Mouse (Mus musculus) ovary, postnatal 36 days (tissue): ENCODE results near the gene Hirip3.
"Not testable (repeated sequence)": the region's sequence is repeated elsewhere in the genome, so short reads cannot be mapped to it uniquely, and the experiment has no call there.

Experiments
- DNase-seq: peaks from one replicate; pipeline ENCODE4 v3.0.0; 2022; ENCODE audit warnings: low spot score, mixed read lengths

The Hirip3 gene

GRCm38 (mm10) chr7:126855641-126856040 lies 6.1 kb upstream of the Hirip3 start:
- no peak for DNase-seq

- no peak for DNase-seq
Observed at GRCm38 (mm10) chr7:126856741-126857420, 4.9 kb upstream of the Hirip3 start.

- no peak for DNase-seq
Observed at GRCm38 (mm10) chr7:126860987-126861386, 785 bp upstream of the Hirip3 start.

- peak; percentile 91 for DNase-seq
Observed at GRCm38 (mm10) chr7:126862147-126862784, 494 bp downstream of the Hirip3 start, which contains the start of gene Ino80e. Gene Ino80e (minus strand): TSS chr7:126862377.

GRCm38 (mm10) chr7:126863791-126864190 lies 2.0 kb downstream of the Hirip3 start:
- no peak for DNase-seq

GRCm38 (mm10) chr7:126867534-126867933 lies 5.8 kb downstream of the Hirip3 start:
- no peak for DNase-seq

GRCm38 (mm10) chr7:126868003-126868402 lies 6.2 kb downstream of the Hirip3 start:
- no peak for DNase-seq

GRCm38 (mm10) chr7:126869780-126870519 lies 8.2 kb downstream of the Hirip3 start:
- no peak for DNase-seq

- DNase-seq, result no peak
Observed at GRCm38 (mm10) chr7:126870520-126870891, 8.7 kb downstream of the Hirip3 start.

GRCm38 (mm10) chr7:126877239-126877638 lies 15.5 kb downstream of the Hirip3 start:
- no peak for DNase-seq

- no peak for DNase-seq
Observed at GRCm38 (mm10) chr7:126881040-126881439, 19.3 kb downstream of the Hirip3 start.

- DNase-seq, result no peak
Observed at GRCm38 (mm10) chr7:126883731-126884181, 22.0 kb downstream of the Hirip3 start.

- DNase-seq, result peak; percentile 98
Observed at GRCm38 (mm10) chr7:126884286-126885164, 22.8 kb downstream of the Hirip3 start, which contains the start of gene Taok2. Gene Taok2 (minus strand): TSS chr7:126884703.

GRCm38 (mm10) chr7:126887281-126887680 lies 25.5 kb downstream of the Hirip3 start:
- DNase-seq, result no peak

- no peak for DNase-seq
Observed at GRCm38 (mm10) chr7:126888852-126889251, 27.1 kb downstream of the Hirip3 start.

- DNase-seq, result no peak
Observed at GRCm38 (mm10) chr7:126896912-126897311, 35.1 kb downstream of the Hirip3 start.

GRCm38 (mm10) chr7:126897390-126898101 lies 35.8 kb downstream of the Hirip3 start:
- DNase-seq, result no peak

GRCm38 (mm10) chr7:126898102-126898990 lies 36.6 kb downstream of the Hirip3 start:
- peak; percentile 98 for DNase-seq

GRCm38 (mm10) chr7:126899781-126900180 lies 38.0 kb downstream of the Hirip3 start:
- DNase-seq, result not testable (repeated sequence)

GRCm38 (mm10) chr7:126905590-126905989 lies 43.8 kb downstream of the Hirip3 start:
- no peak for DNase-seq
